Mouse (Mus musculus) liver, postnatal 0 days (tissue): ENCODE data around the gene Tmem208. TPM values are rescaled to one million over a fixed set of nuclear protein-coding genes. Genes with fewer than 3 reads are reported as not detected.
A peak's percentile ranks its signal among the peaks of the same experiment; 100 is the strongest.

Experiments used
- ATAC-seq: fragments of 200-750 bp; cut with Nextera tagmentation; 2 replicates; pipeline ENCODE4 v1.8.0; 2017; ENCODE audit warnings: mild to moderate bottlenecking, moderate library complexity
- DNase-seq: peaks from one replicate; pipeline ENCODE4 v3.0.0-alpha.2; 2016
- H3K27ac ChIP-seq: fragments of 300-500 bp; sonication (generic); 2 replicates; pipeline ENCODE4 v1.5.1; 2014; ENCODE audit warnings: antibody characterized with exemption, moderate library complexity, mild to moderate bottlenecking, low read depth
- H3K27me3 ChIP-seq: fragments of 300-500 bp; sonication (generic); 2 replicates; pipeline ENCODE4 v1.6.1; 2014; ENCODE audit warnings: low read length, control low read depth, mixed read lengths; ENCODE audit not compliant: insufficient read depth
- H3K36me3 ChIP-seq: fragments of 300-500 bp; sonication (generic); replicated peaks from 2 replicates; pipeline ENCODE4 v1.6.1; 2014; ENCODE audit warnings: mild to moderate bottlenecking, control low read depth, low read length, moderate library complexity, mixed read lengths; ENCODE audit not compliant: insufficient read depth
- H3K4me1 ChIP-seq: fragments of 300-500 bp; sonication (generic); 2 replicates; pipeline ENCODE4 v1.6.1; 2014; ENCODE audit warnings: antibody characterized with exemption, mild to moderate bottlenecking, control low read depth; ENCODE audit not compliant: insufficient read depth
- H3K4me2 ChIP-seq: fragments of 300-500 bp; sonication (generic); 2 replicates; pipeline ENCODE4 v1.6.1; 2014; ENCODE audit warnings: low read depth, mild to moderate bottlenecking, low read length, moderate library complexity, mixed read lengths
- H3K4me3 ChIP-seq: fragments of 300-500 bp; sonication (generic); 2 replicates; pipeline ENCODE4 v1.5.1; 2014; ENCODE audit warnings: low read depth, low read length
- H3K9ac ChIP-seq: fragments of 300-500 bp; sonication (generic); replicated peaks from 2 replicates; pipeline ENCODE4 v1.6.1; 2014; ENCODE audit warnings: mild to moderate bottlenecking, moderate library complexity
- H3K9me3 ChIP-seq: fragments of 300-500 bp; sonication (generic); 2 replicates; pipeline ENCODE4 v1.6.1; 2016; ENCODE audit warnings: mild to moderate bottlenecking, control low read depth, low read length, mixed read lengths
- CTCF ChIP-seq: sonication (generic); IDR thresholded peaks from 2 replicates; pipeline ENCODE4 v1.5.1; 2016; ENCODE audit warnings: antibody characterized with exemption, low read depth
- EP300 ChIP-seq: IDR thresholded peaks from 2 replicates; pipeline ENCODE4 v1.6.1; 2016; ENCODE audit warnings: antibody characterized with exemption, low read depth, mild to moderate bottlenecking
- WGBS: fragments of 180-500 bp; shearing (Covaris S2); extraction: QIAGEN DNeasy Blood & Tissue Kit; methylation state at CpG from one replicate; pipeline ENCODE4 v1.1.7; 2014; ENCODE audit not compliant: insufficient replicate concordance; 5-methylcytosine and 5-hydroxymethylcytosine counted together
- polyA plus RNA-seq: library from polyadenylated mRNA; unstranded; fragments of >200 nt; fragmentation: Nextera tagmentation; extraction: Ambion mirVana; gene quantifications from 2 replicates; pipeline ENCODE4 v1.2.1, GENCODE M21; 2015

The Tmem208 gene
- polyA plus RNA-seq, 1 experiment from 2014 or later: 75.2 TPM

DNA sequence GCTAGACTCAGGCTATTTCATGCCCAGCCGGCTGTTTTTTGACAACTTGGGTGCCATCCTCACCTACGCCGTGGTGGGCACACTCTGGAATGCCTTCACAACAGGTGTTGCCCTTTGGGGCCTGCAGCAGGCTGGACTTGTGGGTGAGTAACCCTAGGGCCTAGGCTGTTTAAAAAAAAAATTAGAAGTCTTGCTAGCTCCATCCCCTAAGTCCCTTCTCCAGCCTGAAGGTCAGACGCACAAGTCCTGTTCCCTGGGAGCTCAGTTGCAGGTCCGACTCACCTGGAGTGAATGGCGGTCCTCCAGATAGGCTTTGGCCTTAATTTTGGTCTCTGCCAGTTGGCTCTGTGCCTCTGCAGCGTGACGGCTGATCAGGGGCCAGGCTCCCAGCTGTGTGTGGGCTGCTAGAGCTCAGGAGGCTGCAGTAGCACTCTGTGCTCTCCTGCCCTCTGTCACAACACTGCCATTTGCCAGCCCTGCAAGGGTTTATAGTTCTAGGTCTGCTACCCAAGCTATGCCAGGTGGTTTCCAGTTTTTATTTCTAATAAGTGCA is 27.5 kb downstream of the Tmem208 start:
- peaks cover 27% of the 10 kb centered on the region for H3K27me3 ChIP-seq
- no peak overlapping the region for H3K9ac ChIP-seq
- TF ChIP-seq CTCF (no peak), EP300 (no peak)
- WGBS: 78% methylated on average over 8 of the region's 8 CpGs
- peaks cover 7% of the 10 kb centered on the region for H3K4me1 ChIP-seq
- no peak for DNase-seq
- H3K27ac ChIP-seq: no peak overlapping the region
- H3K4me3 ChIP-seq: no peak overlapping the region
- no peak overlapping the region for H3K4me2 ChIP-seq
- H3K36me3 ChIP-seq: no peaks in the 10 kb centered on the region
- ATAC-seq: no peak
- no peaks in the 10 kb centered on the region for H3K9me3 ChIP-seq

DNA sequence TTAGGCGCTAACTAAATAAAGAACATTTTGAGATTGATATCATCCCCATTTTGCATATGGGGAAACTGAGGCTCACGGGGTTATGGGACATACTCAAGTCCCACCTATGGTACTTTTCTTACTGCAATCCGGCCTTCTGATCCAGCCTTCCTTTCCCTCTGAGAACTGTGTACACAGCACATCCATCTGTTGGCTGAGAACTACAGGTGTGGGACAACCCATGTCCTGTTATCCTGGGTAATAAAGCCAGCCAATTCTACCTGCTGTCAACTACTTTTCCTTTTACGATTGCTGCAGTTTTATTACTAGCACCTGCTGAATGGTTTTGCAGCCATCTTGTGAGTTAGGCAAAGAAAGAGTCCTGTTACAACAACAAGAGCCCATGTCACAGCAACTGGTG is 28.4 kb downstream of the Tmem208 start:
- H3K9ac ChIP-seq: no peak overlapping the region
- DNase-seq (no peak), ATAC-seq (no peak)
- WGBS: 73% methylated on average over 4 of the region's 4 CpGs
- H3K4me1 ChIP-seq: no peaks in the 10 kb centered on the region
- no peak for TF ChIP-seq EP300
- no peak for TF ChIP-seq CTCF
- H3K36me3 ChIP-seq: no peaks in the 10 kb centered on the region
- H3K4me3 ChIP-seq: no peak overlapping the region
- H3K4me2 ChIP-seq: no peak overlapping the region
- H3K9me3 ChIP-seq: no peaks in the 10 kb centered on the region
- peaks cover 20% of the 10 kb centered on the region for H3K27me3 ChIP-seq
- no peak overlapping the region; the same call in 1 of the 2 replicates for H3K27ac ChIP-seq

DNA sequence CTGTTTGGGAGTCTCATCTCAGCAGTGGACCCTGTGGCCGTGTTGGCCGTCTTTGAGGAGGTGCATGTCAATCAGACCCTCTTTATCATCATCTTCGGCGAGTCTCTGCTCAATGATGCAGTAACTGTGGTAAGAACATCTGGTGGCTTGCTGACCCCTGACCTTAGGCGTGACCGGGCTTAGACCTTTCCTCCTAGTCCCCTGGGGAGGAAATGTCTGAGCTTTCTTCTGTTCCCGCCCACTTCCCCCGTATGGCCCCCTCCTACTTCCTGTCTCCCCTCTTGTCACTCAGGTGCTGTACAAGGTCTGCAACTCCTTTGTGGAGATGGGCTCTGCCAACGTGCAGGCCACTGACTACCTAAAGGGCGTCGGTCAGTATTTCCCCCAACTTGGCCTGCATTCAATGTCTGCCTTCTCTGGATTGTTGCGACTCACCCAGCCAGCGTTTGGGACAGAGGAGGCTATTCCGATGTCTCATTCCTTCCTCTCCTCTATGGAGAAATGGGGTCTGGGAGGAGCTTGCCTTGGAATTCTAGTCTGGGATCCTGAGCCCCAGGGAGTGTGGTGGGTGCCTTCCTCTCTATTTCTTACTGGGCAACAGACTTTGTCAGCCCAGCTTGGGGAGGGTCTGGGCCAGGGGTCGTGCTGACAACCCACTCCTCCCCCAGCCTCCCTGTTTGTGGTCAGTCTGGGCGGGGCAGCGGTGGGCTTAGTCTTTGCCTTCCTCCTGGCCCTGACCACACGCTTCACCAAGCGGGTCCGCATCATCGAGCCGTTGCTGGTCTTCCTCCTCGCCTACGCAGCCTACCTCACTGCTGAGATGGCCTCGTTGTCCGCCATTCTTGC is 29.2 kb downstream of the Tmem208 start:
- WGBS: 67% methylated on average over 26 of the region's 26 CpGs
- Histone ChIP-seq H3K4me3 (no peak overlapping the region), H3K36me3 (no peaks in the 10 kb centered on the region), H3K4me2 (no peak overlapping the region), H3K9me3 (no peaks in the 10 kb centered on the region), H3K9ac (no peak overlapping the region), H3K27ac (no peak overlapping the region; the same call in 1 of the 2 replicates), H3K27me3 (peaks cover 12% of the 10 kb centered on the region), H3K4me1 (no peaks in the 10 kb centered on the region)
- TF ChIP-seq EP300: no peak
- TF ChIP-seq CTCF: no peak
- ATAC-seq (no peak), DNase-seq (peak; percentile 37)

DNA sequence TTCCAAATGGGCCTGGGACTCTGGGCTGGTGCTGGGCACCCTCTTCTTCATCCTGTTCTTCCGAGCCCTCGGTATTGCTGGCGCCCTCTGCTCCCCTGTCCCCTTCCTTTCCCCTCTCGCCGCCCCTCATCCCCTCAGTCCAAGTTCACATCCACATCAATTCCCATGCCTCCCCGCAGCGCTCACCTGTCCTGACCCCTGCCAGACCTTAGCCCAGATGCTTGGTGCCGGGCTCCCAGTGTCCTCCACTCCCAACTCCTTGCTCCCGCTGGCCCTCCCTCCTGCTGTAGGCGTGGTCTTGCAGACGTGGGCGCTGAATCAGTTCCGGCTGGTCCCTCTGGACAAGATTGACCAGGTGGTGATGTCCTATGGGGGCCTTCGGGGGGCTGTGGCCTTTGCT is 30.5 kb downstream of the Tmem208 start:
- ATAC-seq: no peak
- DNase-seq: no peak
- TF ChIP-seq CTCF (no peak), EP300 (no peak)
- Histone ChIP-seq H3K36me3 (no peaks in the 10 kb centered on the region), H3K27ac (no peak overlapping the region), H3K9me3 (no peaks in the 10 kb centered on the region), H3K4me2 (no peak overlapping the region), H3K4me3 (no peak overlapping the region), H3K27me3 (0 out of 2 replicates have a peak, but pooled peaks cover 2% of the 10 kb centered on the region), H3K4me1 (no peaks in the 10 kb centered on the region), H3K9ac (no peak overlapping the region)
- WGBS: 85% methylated on average over 14 of the region's 14 CpGs

DNA sequence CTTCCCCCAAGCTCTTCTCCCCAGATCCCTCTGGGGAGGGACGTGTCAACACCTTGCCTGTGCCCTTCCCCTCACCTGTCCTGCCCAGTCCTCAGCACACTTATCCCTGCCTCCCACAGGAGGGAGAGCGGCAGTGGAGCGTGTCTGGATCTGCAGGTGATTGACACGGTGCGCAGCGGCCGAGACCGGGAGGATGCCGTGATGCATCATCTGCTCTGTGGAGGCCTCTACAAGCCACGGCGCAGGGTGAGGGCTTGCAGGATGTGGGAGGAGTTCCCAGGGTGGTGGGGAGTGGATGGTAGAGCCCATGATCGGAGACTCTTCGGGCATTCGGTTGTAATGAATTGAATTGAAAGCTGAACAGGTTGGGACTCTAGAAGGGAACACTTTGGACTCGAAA is 33.1 kb downstream of the Tmem208 start:
- no peak for DNase-seq

DNA sequence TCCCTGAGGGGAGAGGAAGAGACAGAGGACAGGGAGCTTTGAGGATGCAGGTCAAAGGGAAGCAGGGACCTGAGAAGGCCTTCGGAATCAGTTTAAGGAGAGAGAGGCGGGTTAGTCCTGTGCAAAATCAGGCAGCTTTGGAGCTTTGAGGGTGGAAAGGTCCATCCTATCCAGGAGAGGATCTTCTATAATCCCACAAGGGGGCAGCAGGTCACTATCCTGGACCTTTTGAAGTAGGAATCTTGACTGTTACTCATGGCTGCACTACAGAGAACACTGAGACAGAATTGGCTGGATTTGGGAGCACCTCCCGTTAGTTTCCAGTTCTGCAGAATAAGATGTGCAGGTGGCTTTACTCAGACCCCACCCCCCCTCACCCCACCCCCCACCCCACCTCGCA is 33.5 kb downstream of the Tmem208 start:
- no peak overlapping the region for H3K9ac ChIP-seq
- DNase-seq: no peak
- no peak overlapping the region for H3K27ac ChIP-seq
- 0 out of 2 replicates have a peak, but pooled peaks cover 2% of the 10 kb centered on the region for H3K27me3 ChIP-seq
- H3K4me3 ChIP-seq: no peak overlapping the region
- WGBS: 48% methylated on average over 4 of the region's 4 CpGs
- no peaks in the 10 kb centered on the region for H3K9me3 ChIP-seq
- no peaks in the 10 kb centered on the region for H3K36me3 ChIP-seq
- peak; percentile 60 for TF ChIP-seq CTCF
- no peak for TF ChIP-seq EP300
- no peaks in the 10 kb centered on the region for H3K4me1 ChIP-seq
- ATAC-seq: no peak
- H3K4me2 ChIP-seq: no peak overlapping the region

More for the DNA sequence above, 33.1 kb downstream of the Tmem208 start:
- TF ChIP-seq CTCF (no peak), EP300 (no peak)
- no peak for ATAC-seq
- Histone ChIP-seq H3K4me2 (no peak overlapping the region), H3K27ac (no peak overlapping the region), H3K9me3 (no peaks in the 10 kb centered on the region), H3K4me1 (no peaks in the 10 kb centered on the region), H3K27me3 (0 out of 2 replicates have a peak, but pooled peaks cover 2% of the 10 kb centered on the region), H3K9ac (no peak overlapping the region), H3K36me3 (no peaks in the 10 kb centered on the region), H3K4me3 (no peak overlapping the region)
- WGBS: 77% methylated on average over 15 of the region's 15 CpGs
